Mouse (Mus musculus) bone marrow, adult 2 months (tissue): ENCODE measurements at regions not wholly inside any gene's neighbourhood (a gene's known extent, or its start where the extent isn't known, plus 50 kb on each side); places are given as distances from the start of the nearest gene placed in this dataset.

Source experiments
- H3K27ac ChIP-seq: fragments of 200-500 bp; 2 replicates; pipeline ENCODE4 v1.5.1; 2012; ENCODE audit warnings: low read depth, mild to moderate bottlenecking, control low read depth, inconsistent platforms, low read length; ENCODE audit not compliant: control insufficient read depth, poor library complexity, insufficient read depth
- H3K4me1 ChIP-seq: fragments of 200-500 bp; 2 replicates; pipeline ENCODE4 v1.6.1; 2011; ENCODE audit warnings: low read length; ENCODE audit not compliant: control insufficient read depth, insufficient read depth
- H3K4me3 ChIP-seq: fragments of 200-500 bp; replicated peaks from 2 replicates; pipeline ENCODE3; 2011; ENCODE audit warnings: mild to moderate bottlenecking, low read depth, low read length, control low read depth; ENCODE audit not compliant: control insufficient read depth
- CTCF ChIP-seq: fragments of 200-500 bp; IDR thresholded peaks from 2 replicates; pipeline ENCODE4 v1.5.1; 2011; ENCODE audit warnings: low read length, control low read depth; ENCODE audit not compliant: control insufficient read depth, insufficient read depth
- POLR2A ChIP-seq: fragments of 200-500 bp; IDR thresholded peaks from 2 replicates; pipeline ENCODE4 v1.6.1; 2011; ENCODE audit warnings: low read depth, mild to moderate bottlenecking, control low read depth, low read length, borderline replicate concordance; ENCODE audit not compliant: control insufficient read depth
- WGBS: fragments of 180-500 bp; shearing (Covaris S2); methylation state at CpG from one replicate; pipeline ENCODE4 v1.1.7; 2018; 5-methylcytosine and 5-hydroxymethylcytosine counted together

DNA sequence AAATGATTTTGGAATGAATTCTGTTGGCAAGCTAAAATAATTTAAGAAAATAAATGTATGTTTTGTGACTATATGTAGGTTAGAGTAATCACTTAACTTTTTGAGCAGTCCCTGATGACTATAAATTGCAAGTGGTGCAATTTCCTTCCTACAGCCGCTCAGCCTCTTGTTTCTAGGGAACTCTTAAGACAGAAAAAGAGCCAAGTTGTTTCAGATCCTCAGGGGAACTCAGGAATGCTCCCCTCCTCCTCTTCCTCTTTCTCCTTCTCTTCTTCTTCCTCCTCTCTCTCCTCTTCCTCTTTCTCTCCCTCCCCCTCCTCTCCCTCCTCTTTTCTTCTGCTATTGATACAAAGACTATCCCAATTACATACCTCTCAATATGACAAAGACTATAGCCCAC lies 141.4 kb upstream of the Krr1 start:
- Histone ChIP-seq H3K4me1 (peaks cover 1% of the 10 kb centered on the region; the same call in 1 of the 2 replicates), H3K27ac (no peak overlapping the region), H3K4me3 (no peak overlapping the region)
- 13% methylated on average over 1 of the region's 1 CpGs for WGBS
- TF ChIP-seq CTCF = no peak
- TF ChIP-seq POLR2A = no peak

DNA sequence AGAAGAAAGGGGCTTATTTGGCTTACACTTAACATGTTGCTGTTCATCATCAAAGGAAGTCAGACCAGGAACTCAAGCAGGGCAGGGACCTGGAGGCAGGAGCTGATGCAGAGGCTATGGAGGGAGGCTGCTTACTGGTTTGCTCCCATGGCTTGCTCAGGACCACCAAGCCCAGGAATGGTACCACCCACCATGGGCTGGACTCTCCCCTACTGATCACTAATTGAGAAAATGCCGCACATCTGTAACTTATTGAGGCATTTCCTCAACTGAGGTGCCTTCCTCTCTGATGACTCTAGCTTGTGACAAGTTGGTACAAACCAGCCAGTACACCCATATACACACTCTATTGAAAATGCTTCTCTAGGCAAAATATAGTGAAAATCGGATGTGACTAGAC lies 138.9 kb upstream of the Krr1 start:
- Histone ChIP-seq H3K4me3 (no peak overlapping the region), H3K27ac (no peak overlapping the region), H3K4me1 (peaks cover 1% of the 10 kb centered on the region; the same call in 1 of the 2 replicates)
- 70% methylated on average over 2 of the region's 2 CpGs for WGBS
- TF ChIP-seq CTCF (no peak), POLR2A (no peak)

DNA sequence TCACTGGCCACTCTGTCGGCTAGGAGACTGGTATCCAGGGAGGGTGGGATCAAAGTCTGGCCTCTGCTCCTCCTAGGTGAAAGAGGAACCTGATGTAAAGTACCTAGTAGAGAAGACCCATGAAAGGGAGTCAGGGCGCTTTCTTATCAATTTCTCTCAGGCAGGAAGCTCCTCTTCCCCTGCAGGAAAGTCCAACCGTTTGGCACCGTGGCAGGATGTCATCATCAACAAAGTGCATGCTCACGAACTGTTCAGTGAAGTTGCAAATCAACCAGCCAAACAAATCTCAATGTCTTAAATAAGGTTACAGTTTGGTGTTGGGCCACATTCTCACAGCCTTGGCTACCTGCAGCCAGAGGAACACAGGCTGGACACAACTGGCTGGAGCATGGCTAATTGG lies 138.2 kb upstream of the Krr1 start:
- Histone ChIP-seq H3K4me1 (peaks cover 1% of the 10 kb centered on the region; the same call in 1 of the 2 replicates), H3K4me3 (no peak overlapping the region), H3K27ac (no peak overlapping the region)
- no peak for TF ChIP-seq POLR2A
- no peak for TF ChIP-seq CTCF
- WGBS = 2% methylated on average over 5 of the region's 5 CpGs

DNA sequence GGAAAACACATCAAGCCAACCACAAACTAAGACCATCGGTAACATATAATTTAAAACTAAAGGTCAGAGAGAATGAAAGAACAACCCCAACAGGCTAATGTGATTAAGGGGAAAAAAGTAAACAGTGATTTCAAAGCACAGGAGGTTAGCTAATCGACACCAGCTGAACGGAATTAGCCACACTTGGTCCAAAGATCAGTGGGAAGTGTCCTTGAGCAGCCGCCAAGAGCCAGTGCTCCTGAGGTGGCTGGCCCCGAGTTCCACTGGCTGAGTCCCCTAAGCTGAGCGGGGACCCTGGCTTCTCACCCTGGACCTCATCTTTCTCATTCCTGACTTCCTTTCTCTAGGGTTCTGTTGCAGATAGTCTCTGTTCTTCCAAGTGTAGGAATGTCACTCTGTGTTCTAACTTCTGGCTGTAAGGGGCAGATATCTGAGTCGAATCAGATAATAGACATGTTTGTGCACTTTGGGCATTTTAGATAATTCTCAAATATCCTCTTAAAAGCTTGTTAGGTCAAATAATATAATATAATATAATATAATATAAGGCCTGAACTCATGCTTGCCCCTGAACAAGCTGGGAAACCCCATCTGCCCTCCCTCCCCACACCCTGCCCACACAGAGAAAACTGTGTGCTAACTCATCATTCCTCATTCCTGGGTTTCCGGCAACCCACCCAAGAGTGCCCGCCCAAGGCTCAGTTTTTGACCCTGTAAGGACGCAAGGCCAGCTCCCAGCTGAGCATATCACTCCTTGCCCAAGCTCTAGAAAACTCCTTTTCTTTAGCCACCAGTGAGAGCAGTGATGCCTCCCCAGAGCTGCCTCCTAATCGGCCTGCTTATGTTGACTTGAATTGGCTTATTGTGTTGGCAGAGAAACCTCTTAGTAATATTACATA lies 137.3 kb upstream of the Krr1 start:
- 44% methylated on average over 11 of the region's 11 CpGs for WGBS
- Histone ChIP-seq H3K27ac (no peak overlapping the region), H3K4me3 (no peak overlapping the region), H3K4me1 (peaks cover 1% of the 10 kb centered on the region; the same call in 1 of the 2 replicates)
- TF ChIP-seq POLR2A (no peak), CTCF (no peak)

DNA sequence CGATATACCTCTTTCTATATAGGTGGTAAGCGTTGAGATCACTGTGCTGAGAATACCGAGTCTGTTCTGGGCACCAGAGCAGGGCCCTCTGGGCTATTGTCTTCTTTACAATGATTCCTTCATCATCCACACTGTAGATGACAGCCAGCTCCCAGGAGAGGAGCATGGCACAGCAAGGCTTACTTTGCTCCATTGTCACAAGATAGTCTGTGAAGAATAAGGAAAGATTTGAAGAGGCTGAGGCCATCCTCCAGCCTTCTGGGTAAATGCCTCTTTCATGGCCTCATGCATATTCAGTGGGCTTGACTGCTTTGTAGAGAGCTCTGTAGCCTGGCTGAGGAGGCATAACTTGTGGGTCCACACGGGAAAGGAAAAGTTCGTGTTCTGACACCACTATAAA lies 136.3 kb upstream of the Krr1 start:
- Histone ChIP-seq H3K4me1 (peaks cover 1% of the 10 kb centered on the region; the same call in 1 of the 2 replicates), H3K4me3 (no peak overlapping the region), H3K27ac (no peak overlapping the region)
- TF ChIP-seq POLR2A = no peak
- no peak for TF ChIP-seq CTCF
- 54% methylated on average over 5 of the region's 5 CpGs for WGBS

DNA sequence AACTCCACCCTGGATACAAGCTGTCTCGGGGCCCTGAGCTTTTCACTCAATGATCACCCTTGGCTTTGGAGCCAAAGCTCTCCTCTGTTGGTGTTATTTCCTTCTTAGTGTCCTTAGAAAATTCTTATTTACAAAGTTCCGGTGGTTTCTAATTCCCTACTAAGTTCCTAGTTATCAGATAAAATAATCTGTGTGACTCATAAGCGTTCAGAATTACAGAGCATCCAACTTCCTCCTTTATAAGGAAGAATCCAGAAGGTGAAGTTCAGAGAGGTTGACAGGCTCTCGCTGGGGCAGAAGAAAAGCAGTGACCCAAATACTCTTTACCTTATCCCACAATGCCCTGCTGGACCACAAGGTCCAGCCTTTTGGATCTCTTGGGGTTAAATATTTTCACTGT lies 135.7 kb upstream of the Krr1 start:
- WGBS = 25% methylated on average over 4 of the region's 4 CpGs
- Histone ChIP-seq H3K4me1 (peaks cover 1% of the 10 kb centered on the region; the same call in 1 of the 2 replicates), H3K4me3 (no peak overlapping the region), H3K27ac (no peak overlapping the region)
- TF ChIP-seq POLR2A (no peak), CTCF (no peak)

DNA sequence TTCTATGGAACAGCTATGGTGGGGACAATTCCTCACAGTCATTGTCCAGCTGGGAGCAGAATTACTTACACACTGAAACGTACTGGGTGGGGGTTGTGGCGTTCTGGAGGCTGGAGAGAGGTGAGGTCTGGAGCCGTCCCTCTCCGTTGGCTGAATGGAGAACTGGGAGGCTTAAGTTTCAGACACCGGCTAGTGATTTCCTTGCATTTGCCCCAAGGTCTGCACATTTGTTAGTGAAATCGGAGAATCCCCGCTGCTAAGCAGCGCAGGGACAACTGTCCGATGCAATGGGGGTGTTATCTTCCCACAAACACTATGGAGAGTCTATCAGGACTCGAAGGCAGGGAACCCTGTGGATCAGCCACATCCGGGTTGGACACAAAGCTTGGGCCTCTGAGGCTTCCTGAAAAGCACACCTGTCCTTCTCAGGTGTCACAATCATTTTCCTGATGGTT lies 130.1 kb upstream of the Krr1 start:
- no peak overlapping the region for H3K27ac ChIP-seq
- H3K4me3 ChIP-seq = no peak overlapping the region
- H3K4me1 ChIP-seq = no peaks in the 10 kb centered on the region
- 73% methylated on average over 11 of the region's 11 CpGs for WGBS
- no peak for TF ChIP-seq POLR2A
- TF ChIP-seq CTCF = no peak

DNA sequence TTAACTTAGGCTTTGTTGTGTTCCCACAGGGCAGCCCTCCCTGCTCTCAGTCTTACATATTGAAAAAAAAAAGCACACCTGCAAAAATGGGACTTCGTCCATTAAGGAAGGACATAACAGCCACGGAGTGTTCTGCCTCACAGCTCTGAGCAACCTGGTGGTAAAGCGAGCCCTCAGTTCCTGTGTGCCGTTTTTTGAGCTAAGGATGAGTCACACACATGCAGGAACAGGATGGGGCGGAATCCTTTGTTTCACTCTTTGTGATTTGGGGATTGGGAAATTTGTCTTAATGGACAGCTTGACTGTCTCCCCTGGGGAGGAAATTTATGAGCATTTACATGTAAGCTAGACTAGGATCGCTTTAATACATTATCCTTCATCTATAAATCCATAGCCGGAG lies 129.6 kb upstream of the Krr1 start:
- WGBS = 33% methylated on average over 7 of the region's 7 CpGs
- TF ChIP-seq CTCF (no peak), POLR2A (no peak)
- H3K4me1 ChIP-seq = no peaks in the 10 kb centered on the region
- no peak overlapping the region for H3K4me3 ChIP-seq
- no peak overlapping the region for H3K27ac ChIP-seq
